Mouse (Mus musculus) E14TG2a.4 (cell line): ENCODE measurements at regions not wholly inside any gene's neighbourhood (a gene's known extent, or its start where the extent isn't known, plus 50 kb on each side); places are given as distances from the start of the nearest gene placed in this dataset.
A peak's percentile ranks its signal among the peaks of the same experiment; 100 is the strongest.

ENCODE experiments used
- H3K27me3 ChIP-seq: 2 replicates; pipeline ENCODE4 v1.6.1; 2014; ENCODE audit warnings: low read length, control low read depth; ENCODE audit not compliant: insufficient read depth
- H3K36me3 ChIP-seq: 2 replicates; pipeline ENCODE4 v1.6.1; 2014; ENCODE audit warnings: low read length, control low read depth; ENCODE audit not compliant: insufficient read depth
- H3K4me1 ChIP-seq: replicated peaks from 2 replicates; pipeline ENCODE4 v1.6.1; 2014; ENCODE audit warnings: low read depth, low read length, control low read depth
- H3K4me3 ChIP-seq: replicated peaks from 2 replicates; pipeline ENCODE4 v1.5.1; 2014; ENCODE audit warnings: mild to moderate bottlenecking, low read length
- H3K9me3 ChIP-seq: 2 replicates; pipeline ENCODE4 v1.6.1; 2014; ENCODE audit warnings: low read length, control low read depth
- CTCF ChIP-seq: conservative IDR thresholded peaks from 2 replicates; pipeline ENCODE4 v1.5.1; 2014; ENCODE audit warnings: low read length
- NANOG ChIP-seq: IDR thresholded peaks from 2 replicates; pipeline ENCODE4 v1.6.1; 2014; ENCODE audit warnings: borderline replicate concordance, low read length, mixed read lengths
- POU5F1 ChIP-seq: IDR thresholded peaks from 2 replicates; pipeline ENCODE4 v1.6.1; 2014; ENCODE audit warnings: low read length, borderline replicate concordance

- Histone ChIP-seq H3K36me3 (no peaks in the 10 kb centered on the region), H3K4me3 (no peak overlapping the region), H3K9me3 (peaks cover 27% of the 10 kb centered on the region), H3K27me3 (no peaks in the 10 kb centered on the region; the same call in 1 of the 2 replicates), H3K4me1 (no peaks in the 10 kb centered on the region)
- TF ChIP-seq NANOG, result no peak
- TF ChIP-seq CTCF, result no peak
- no peak for TF ChIP-seq POU5F1
These were observed 56.6 kb upstream of the Glrp1 start for GRCm38 (mm10) chr1:88566426-88566825.

GRCm38 (mm10) chr1:88564825-88565224 is 55.0 kb upstream of the Glrp1 start:
- H3K4me3 ChIP-seq, result no peak overlapping the region
- no peaks in the 10 kb centered on the region for H3K36me3 ChIP-seq
- no peak for TF ChIP-seq CTCF
- no peak for TF ChIP-seq NANOG
- TF ChIP-seq POU5F1, result no peak
- no peaks in the 10 kb centered on the region for H3K4me1 ChIP-seq
- H3K9me3 ChIP-seq, result peaks cover 15% of the 10 kb centered on the region
- H3K27me3 ChIP-seq, result no peaks in the 10 kb centered on the region; the same call in none of the 2 replicates

- TF ChIP-seq CTCF (peak; percentile 85), POU5F1 (no peak), NANOG (no peak)
These were observed 52.5 kb upstream of the Glrp1 start for GRCm38 (mm10) chr1:88562361-88562760.

GRCm38 (mm10) chr1:88560771-88561170 is 50.9 kb upstream of the Glrp1 start:
- no peaks in the 10 kb centered on the region for H3K36me3 ChIP-seq
- H3K9me3 ChIP-seq, result no peaks in the 10 kb centered on the region
- H3K4me1 ChIP-seq, result no peaks in the 10 kb centered on the region
- no peak overlapping the region for H3K4me3 ChIP-seq
- TF ChIP-seq POU5F1 (no peak), CTCF (no peak), NANOG (no peak)
- H3K27me3 ChIP-seq, result peaks cover 7% of the 10 kb centered on the region

More at GRCm38 (mm10) chr1:88562361-88562760, 52.5 kb upstream of the Glrp1 start:
- H3K4me3 ChIP-seq, result no peak overlapping the region
- no peaks in the 10 kb centered on the region for H3K4me1 ChIP-seq
- no peaks in the 10 kb centered on the region for H3K36me3 ChIP-seq
- H3K27me3 ChIP-seq, result peaks cover 3% of the 10 kb centered on the region
- peaks cover 10% of the 10 kb centered on the region; the same call in 1 of the 2 replicates for H3K9me3 ChIP-seq
